Mouse (Mus musculus) forebrain, postnatal 0 days (tissue): ENCODE results near the gene Blvrb. TPM values are rescaled to one million over a fixed set of nuclear protein-coding genes. Genes with fewer than 3 reads are reported as not detected.
A peak's percentile ranks its signal among the peaks of the same experiment; 100 is the strongest.

ENCODE experiments used
- ATAC-seq: fragments of 200-750 bp; cut with Nextera tagmentation; 2 replicates; pipeline ENCODE4 v1.8.0; 2017; ENCODE audit warnings: mild to moderate bottlenecking, moderate library complexity
- DNase-seq: peaks from one replicate; pipeline ENCODE4 v3.0.0-alpha.2; 2015
- H3K27ac ChIP-seq: fragments of 300-500 bp; sonication (generic); 2 replicates; pipeline ENCODE4 v1.5.1; 2014; ENCODE audit warnings: low read depth, mild to moderate bottlenecking, antibody characterized with exemption, low read length, moderate library complexity, mixed read lengths
- H3K27me3 ChIP-seq: fragments of 300-500 bp; sonication (generic); 2 replicates; pipeline ENCODE4 v1.6.1; 2014; ENCODE audit warnings: mild to moderate bottlenecking, low read length, mixed read lengths; ENCODE audit not compliant: insufficient read depth
- H3K36me3 ChIP-seq: fragments of 300-500 bp; sonication (generic); 2 replicates; pipeline ENCODE4 v1.6.1; 2014; ENCODE audit warnings: mild to moderate bottlenecking, moderate library complexity; ENCODE audit not compliant: insufficient read depth
- H3K4me1 ChIP-seq: fragments of 300-500 bp; sonication (generic); 2 replicates; pipeline ENCODE4 v1.6.1; 2014; ENCODE audit warnings: antibody characterized with exemption; ENCODE audit not compliant: insufficient read depth
- H3K4me2 ChIP-seq: fragments of 300-500 bp; sonication (generic); 2 replicates; pipeline ENCODE4 v1.6.1; 2014; ENCODE audit warnings: low read depth, mild to moderate bottlenecking, moderate library complexity
- H3K4me3 ChIP-seq: fragments of 300-500 bp; sonication (generic); 2 replicates; pipeline ENCODE4 v1.5.1; 2014; ENCODE audit warnings: low read depth, low read length, mixed read lengths
- H3K9ac ChIP-seq: fragments of 300-500 bp; sonication (generic); 2 replicates; pipeline ENCODE4 v1.6.1; 2014; ENCODE audit warnings: mild to moderate bottlenecking
- H3K9me3 ChIP-seq: fragments of 300-500 bp; sonication (generic); 2 replicates; pipeline ENCODE4 v1.6.1; 2016; ENCODE audit warnings: low read length
- CTCF ChIP-seq: sonication (generic); IDR thresholded peaks from 2 replicates; pipeline ENCODE4 v1.5.1; 2016; ENCODE audit warnings: antibody characterized with exemption, control low read depth, low read depth
- WGBS: fragments of 180-500 bp; shearing (Covaris S2); extraction: QIAGEN DNeasy Blood & Tissue Kit; methylation state at CpG from one replicate; pipeline ENCODE4 v1.1.7; 2014; 5-methylcytosine and 5-hydroxymethylcytosine counted together
- polyA plus RNA-seq: library from polyadenylated mRNA; unstranded; fragments of >200 nt; fragmentation: Nextera tagmentation; extraction: Ambion mirVana; gene quantifications from 2 replicates; pipeline ENCODE4 v1.2.1, GENCODE M21; 2015
- total RNA-seq: library from RNA; depleted of rRNA; stranded (reverse); fragments of >200 nt; gene quantifications from 2 replicates; pipeline ENCODE4 v1.2.3, GENCODE M21; 2014

Gene Blvrb
- total and polyA plus RNA-seq, 2 experiments from 2014 or later: 11.6 to 16.3 TPM

GRCm38 (mm10) chr7:27408379-27409176 lies 39.2 kb upstream of the Blvrb start:
- Histone ChIP-seq H3K9me3 (no peaks in the 10 kb centered on the region), H3K4me2 (peak overlapping the region; percentile 62), H3K4me1 (no peaks in the 10 kb centered on the region), H3K36me3 (peaks cover 20% of the 10 kb centered on the region), H3K9ac (peak overlapping the region; percentile 14; the same call in 1 of the 2 replicates), H3K4me3 (peak overlapping the region; percentile 35), H3K27me3 (peaks cover 60% of the 10 kb centered on the region), H3K27ac (no peak overlapping the region)
- WGBS: 6% methylated on average over 71 of the region's 96 CpGs
- peak; percentile 77 for DNase-seq
- peak; percentile 78 for TF ChIP-seq CTCF
- ATAC-seq: peak; percentile 75

DNA sequence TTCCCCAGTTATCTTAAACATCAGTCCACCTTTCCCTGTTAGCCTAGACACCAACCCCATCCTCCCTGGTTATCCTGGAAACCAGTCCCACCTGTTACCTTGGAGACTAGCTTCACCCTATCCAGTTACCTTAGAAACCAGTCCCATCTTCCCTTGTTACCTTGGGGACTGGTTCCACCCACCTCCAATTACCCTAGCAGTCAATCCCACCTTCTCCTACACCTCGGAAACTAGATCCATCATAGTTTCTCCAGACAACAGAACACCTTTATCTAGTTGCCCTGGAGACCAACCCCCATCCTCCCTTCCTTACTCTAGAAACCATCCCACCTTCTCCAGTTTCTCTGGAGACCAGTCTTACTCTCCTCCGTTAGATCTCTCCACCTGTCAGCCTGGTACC lies 30.6 kb upstream of the Blvrb start:
- H3K4me2 ChIP-seq: no peak overlapping the region
- H3K36me3 ChIP-seq: peaks cover 7% of the 10 kb centered on the region; the same call in 1 of the 2 replicates
- H3K4me3 ChIP-seq: no peak overlapping the region
- H3K27me3 ChIP-seq: no peaks in the 10 kb centered on the region
- H3K27ac ChIP-seq: no peak overlapping the region
- 70% methylated on average over 2 of the region's 2 CpGs for WGBS
- ATAC-seq (peak; percentile 89), DNase-seq (no peak)
- no peak for TF ChIP-seq CTCF
- H3K4me1 ChIP-seq: no peaks in the 10 kb centered on the region
- no peak overlapping the region for H3K9ac ChIP-seq
- H3K9me3 ChIP-seq: no peaks in the 10 kb centered on the region

DNA sequence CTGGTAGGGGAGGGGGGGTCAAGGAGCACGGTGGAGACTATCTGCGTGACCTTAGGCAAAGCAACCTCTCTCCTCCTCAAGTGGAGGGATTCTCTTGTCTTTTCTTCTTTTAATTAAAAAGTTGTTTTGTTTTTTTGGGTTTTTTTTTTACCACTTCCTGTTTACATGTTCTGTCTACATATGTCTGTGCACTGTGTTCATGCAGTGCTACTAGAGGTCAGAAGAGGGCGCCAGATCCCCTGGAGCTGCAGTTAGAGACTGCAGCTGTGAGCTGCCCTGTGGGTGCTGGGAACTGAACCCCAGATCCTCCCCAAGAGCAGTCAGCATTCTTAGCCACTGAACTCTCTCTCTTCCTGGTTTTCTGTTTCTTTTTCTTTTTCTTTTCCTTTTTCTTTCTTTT lies 28.7 kb upstream of the Blvrb start:
- Histone ChIP-seq H3K36me3 (peaks cover 19% of the 10 kb centered on the region), H3K27ac (no peak overlapping the region), H3K4me2 (no peak overlapping the region), H3K27me3 (no peaks in the 10 kb centered on the region), H3K9ac (no peak overlapping the region), H3K4me3 (no peak overlapping the region), H3K4me1 (no peaks in the 10 kb centered on the region), H3K9me3 (no peaks in the 10 kb centered on the region)
- no peak for TF ChIP-seq CTCF
- WGBS: 80% methylated on average over 3 of the region's 3 CpGs
- no peak for ATAC-seq
- DNase-seq: no peak

DNA sequence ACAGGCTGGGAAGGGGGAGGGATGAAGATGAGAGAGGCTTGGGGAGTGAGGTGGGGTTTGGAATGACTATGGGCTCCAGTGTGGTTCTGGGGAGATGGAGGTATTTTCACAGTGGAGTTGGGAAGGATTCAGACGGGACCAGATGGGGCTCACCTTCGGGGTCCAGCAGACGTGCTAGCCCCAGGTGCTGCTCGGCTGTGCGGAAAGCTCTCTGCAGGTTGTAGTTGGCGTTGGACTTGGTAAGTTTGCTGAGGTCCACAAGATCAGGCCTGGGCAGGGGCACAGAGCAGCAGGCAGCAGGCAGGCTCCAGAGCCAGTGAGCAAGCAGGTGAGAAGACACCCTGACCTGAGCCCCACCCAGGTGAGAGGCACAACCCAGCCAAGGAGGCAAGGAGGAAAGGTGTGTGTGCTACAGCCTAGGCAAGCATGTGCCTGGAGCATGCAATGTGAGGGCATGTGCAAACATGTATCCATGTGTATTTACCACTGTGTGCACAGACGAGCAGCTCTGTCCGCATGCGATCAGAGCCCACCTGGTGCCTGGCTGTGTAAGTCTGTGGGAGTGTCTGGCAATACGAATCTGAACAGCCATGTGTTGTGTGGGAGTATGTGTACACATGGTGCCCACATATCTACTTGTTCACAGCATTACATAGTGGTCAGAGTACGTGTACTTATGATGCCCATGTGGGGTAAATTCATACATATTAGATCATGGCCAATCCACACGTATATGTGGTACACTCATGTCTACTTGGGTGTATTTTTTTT lies 24.0 kb upstream of the Blvrb start:
- Histone ChIP-seq H3K9ac (no peak overlapping the region), H3K27ac (no peak overlapping the region), H3K27me3 (no peaks in the 10 kb centered on the region), H3K4me2 (no peak overlapping the region), H3K4me1 (no peaks in the 10 kb centered on the region), H3K9me3 (no peaks in the 10 kb centered on the region), H3K36me3 (peaks cover 33% of the 10 kb centered on the region), H3K4me3 (no peak overlapping the region)
- no peak for ATAC-seq
- no peak for TF ChIP-seq CTCF
- WGBS: 83% methylated on average over 12 of the region's 12 CpGs
- no peak for DNase-seq

DNA sequence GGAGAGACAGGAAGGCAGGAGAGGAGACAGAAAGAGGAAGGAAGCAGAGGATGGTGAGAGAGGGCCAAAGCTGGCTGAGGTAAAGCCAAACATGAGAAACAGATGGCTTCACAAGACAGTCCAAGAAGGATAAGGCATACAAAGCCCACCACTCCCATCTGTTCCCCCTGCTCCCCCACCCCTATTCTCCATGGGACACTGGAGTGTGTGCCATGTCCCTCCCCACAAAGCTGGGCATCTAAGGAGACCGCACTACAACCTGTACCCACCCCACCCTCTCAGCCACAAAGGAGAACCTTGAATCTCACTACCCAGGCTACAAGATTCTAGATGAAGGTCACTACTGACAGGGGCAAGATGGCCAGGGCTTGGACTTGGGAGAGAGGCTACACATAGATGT lies 20.4 kb upstream of the Blvrb start:
- TF ChIP-seq CTCF: no peak
- H3K4me2 ChIP-seq: no peak overlapping the region
- H3K4me1 ChIP-seq: no peaks in the 10 kb centered on the region
- H3K4me3 ChIP-seq: no peak overlapping the region
- H3K9ac ChIP-seq: no peak overlapping the region
- no peaks in the 10 kb centered on the region for H3K9me3 ChIP-seq
- H3K27ac ChIP-seq: no peak overlapping the region
- peaks cover 44% of the 10 kb centered on the region for H3K36me3 ChIP-seq
- no peaks in the 10 kb centered on the region for H3K27me3 ChIP-seq
- WGBS: 83% methylated on average over 1 of the region's 1 CpGs
- no peak for ATAC-seq
- no peak for DNase-seq

- no peak for TF ChIP-seq CTCF
- no peak overlapping the region for H3K4me3 ChIP-seq
- ATAC-seq: no peak
- H3K4me1 ChIP-seq: no peaks in the 10 kb centered on the region
- DNase-seq: no peak
- no peaks in the 10 kb centered on the region for H3K9me3 ChIP-seq
- no peaks in the 10 kb centered on the region for H3K27me3 ChIP-seq
- 83% methylated on average over 11 of the region's 11 CpGs for WGBS
- no peak overlapping the region for H3K4me2 ChIP-seq
- no peak overlapping the region for H3K27ac ChIP-seq
- no peak overlapping the region for H3K9ac ChIP-seq
- H3K36me3 ChIP-seq: peaks cover 46% of the 10 kb centered on the region
Measured at GRCm38 (mm10) chr7:27428002-27428401, 19.8 kb upstream of the Blvrb start.

DNA sequence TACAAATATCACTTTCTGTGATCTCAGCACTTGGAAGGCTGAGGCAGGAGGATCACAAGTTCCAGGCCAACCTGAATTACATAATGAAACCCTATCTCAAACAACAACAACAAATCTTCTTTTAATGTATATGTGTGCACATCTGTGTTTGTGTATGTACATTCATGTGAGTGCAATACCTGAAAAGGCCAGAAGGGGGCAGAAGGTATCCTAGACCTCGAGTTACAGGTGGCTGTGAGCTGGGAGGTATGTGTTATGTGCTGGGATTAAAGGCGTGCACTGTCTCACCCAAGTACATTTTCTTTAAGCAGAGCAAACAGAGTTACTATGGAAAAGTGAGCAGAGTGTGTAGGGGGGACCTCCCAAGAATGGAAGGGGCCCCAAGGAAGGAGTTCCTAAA lies 18.6 kb upstream of the Blvrb start:
- Histone ChIP-seq H3K4me1 (no peaks in the 10 kb centered on the region), H3K9me3 (no peaks in the 10 kb centered on the region), H3K27me3 (no peaks in the 10 kb centered on the region), H3K36me3 (peaks cover 43% of the 10 kb centered on the region), H3K9ac (no peak overlapping the region), H3K4me2 (no peak overlapping the region), H3K27ac (no peak overlapping the region), H3K4me3 (no peak overlapping the region)
- peak; percentile 43 for TF ChIP-seq CTCF
- WGBS: 63% methylated on average over 2 of the region's 2 CpGs
- DNase-seq (no peak), ATAC-seq (no peak)
